Mouse (Mus musculus): ENCODE measurements around the gene Tcp11. TPM values are rescaled to one million over a fixed set of nuclear protein-coding genes. Genes with fewer than 3 reads are reported as not detected.

The Tcp11 gene
- total and polyA plus RNA-seq, 2 experiments from 2014 or later, result 0.15 TPM; not detected in 1

DNA sequence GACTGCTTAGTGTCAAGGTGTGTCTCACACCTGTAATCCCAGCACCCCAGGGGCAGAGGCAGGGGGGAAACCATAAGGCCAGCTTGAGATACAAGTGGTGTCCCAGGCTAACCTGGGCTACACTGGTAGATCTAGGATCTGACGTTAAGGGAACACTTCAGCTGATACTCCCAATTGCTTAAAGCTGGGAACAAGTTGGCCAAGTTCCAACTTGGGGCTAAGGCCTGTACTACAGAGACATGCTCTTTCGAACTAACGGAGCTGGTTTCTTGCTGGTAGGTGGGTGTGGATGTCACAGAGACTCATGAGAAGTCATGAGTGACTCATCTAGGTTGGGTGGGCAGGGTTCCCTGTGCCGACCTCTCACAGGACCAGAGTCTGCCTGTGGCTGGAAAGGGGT lies 13.1 kb downstream of the Tcp11 start:
- TF ChIP-seq EP300 (IDR thresholded peaks at IDR 0.05; ENCODE audit: low read depth) (no peak), CTCF (IDR thresholded peaks at IDR 0.05; ENCODE audit: low read depth) (no peak)
- ATAC-seq (ENCODE audit: insufficient read depth, low read depth), result no peak
- 63% methylated on average over 4 of the region's 4 CpGs for WGBS

DNA sequence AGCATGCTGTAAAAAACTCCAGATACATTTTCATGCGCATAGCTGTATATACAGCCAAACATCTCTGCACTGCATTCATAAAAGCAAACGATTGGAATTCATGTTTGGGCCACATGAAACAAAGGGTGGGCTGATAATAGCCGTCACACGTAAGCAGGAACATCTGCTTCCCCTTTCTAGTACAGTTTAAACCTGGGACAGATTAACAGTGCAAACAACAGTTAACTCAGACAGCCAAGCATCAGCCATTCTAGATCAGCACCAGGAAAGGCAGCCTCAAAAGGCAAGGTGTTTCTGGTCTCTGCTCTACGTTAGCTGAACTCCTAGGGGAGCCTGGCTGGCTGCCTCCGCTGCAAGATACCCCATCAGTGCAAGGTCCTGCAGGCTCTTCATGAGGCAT lies 17.3 kb downstream of the Tcp11 start:
- no peaks in the 10 kb centered on the region for H3K27me3 ChIP-seq (ENCODE audit: control insufficient read depth, insufficient read depth, low read length)
- 70% methylated on average over 6 of the region's 6 CpGs for WGBS

More for the DNA sequence above, 13.1 kb downstream of the Tcp11 start:
- Histone ChIP-seq H3K9me3 (replicated peaks; ENCODE audit: control insufficient read depth, low read length) (no peaks in the 10 kb centered on the region), H3K36me3 (replicated peaks; ENCODE audit: control insufficient read depth, insufficient read depth, low read length) (no peaks in the 10 kb centered on the region), H3K4me3 (ENCODE audit: low read depth, low read length) (no peak overlapping the region), H3K27ac (ENCODE audit: low read depth) (no peak overlapping the region), H3K9ac (replicated peaks; ENCODE audit: low read depth, low read length) (no peak overlapping the region), H3K27me3 (ENCODE audit: control insufficient read depth, insufficient read depth, low read length) (no peaks in the 10 kb centered on the region), H3K4me2 (ENCODE audit: low read depth, low read length) (no peak overlapping the region), H3K4me1 (ENCODE audit: control insufficient read depth, insufficient read depth) (no peaks in the 10 kb centered on the region)
- DNase-seq (ENCODE audit: low spot score), result no peak

GRCm38 (mm10) chr17:28062710-28063109 lies 17.7 kb downstream of the Tcp11 start:
- H3K27ac ChIP-seq (ENCODE audit: low read depth), result no peak overlapping the region
- ATAC-seq (ENCODE audit: insufficient read depth, low read depth) (no peak), DNase-seq (ENCODE audit: low spot score) (no peak)
- no peaks in the 10 kb centered on the region for H3K27me3 ChIP-seq (ENCODE audit: control insufficient read depth, insufficient read depth, low read length)
- H3K4me1 ChIP-seq (ENCODE audit: control insufficient read depth, insufficient read depth), result no peaks in the 10 kb centered on the region
- TF ChIP-seq EP300 (IDR thresholded peaks at IDR 0.05; ENCODE audit: low read depth), result no peak
- no peak for TF ChIP-seq CTCF (IDR thresholded peaks at IDR 0.05; ENCODE audit: low read depth)
- H3K9me3 ChIP-seq (replicated peaks; ENCODE audit: control insufficient read depth, low read length), result no peaks in the 10 kb centered on the region
- H3K9ac ChIP-seq (replicated peaks; ENCODE audit: low read depth, low read length), result no peak overlapping the region
- H3K4me3 ChIP-seq (ENCODE audit: low read depth, low read length), result no peak overlapping the region
- H3K4me2 ChIP-seq (ENCODE audit: low read depth, low read length), result no peak overlapping the region
- 89% methylated on average over 7 of the region's 7 CpGs for WGBS
- peaks cover 41% of the 10 kb centered on the region for H3K36me3 ChIP-seq (replicated peaks; ENCODE audit: control insufficient read depth, insufficient read depth, low read length)

More for the DNA sequence above, 17.3 kb downstream of the Tcp11 start:
- DNase-seq (ENCODE audit: low spot score) (no peak), ATAC-seq (ENCODE audit: insufficient read depth, low read depth) (no peak)
- Histone ChIP-seq H3K36me3 (replicated peaks; ENCODE audit: control insufficient read depth, insufficient read depth, low read length) (peaks cover 37% of the 10 kb centered on the region), H3K4me2 (ENCODE audit: low read depth, low read length) (no peak overlapping the region), H3K4me1 (ENCODE audit: control insufficient read depth, insufficient read depth) (no peaks in the 10 kb centered on the region), H3K4me3 (ENCODE audit: low read depth, low read length) (no peak overlapping the region), H3K9me3 (replicated peaks; ENCODE audit: control insufficient read depth, low read length) (no peaks in the 10 kb centered on the region), H3K9ac (replicated peaks; ENCODE audit: low read depth, low read length) (no peak overlapping the region), H3K27ac (ENCODE audit: low read depth) (no peak overlapping the region)
- no peak for TF ChIP-seq CTCF (IDR thresholded peaks at IDR 0.05; ENCODE audit: low read depth)
- no peak for TF ChIP-seq EP300 (IDR thresholded peaks at IDR 0.05; ENCODE audit: low read depth)

DNA sequence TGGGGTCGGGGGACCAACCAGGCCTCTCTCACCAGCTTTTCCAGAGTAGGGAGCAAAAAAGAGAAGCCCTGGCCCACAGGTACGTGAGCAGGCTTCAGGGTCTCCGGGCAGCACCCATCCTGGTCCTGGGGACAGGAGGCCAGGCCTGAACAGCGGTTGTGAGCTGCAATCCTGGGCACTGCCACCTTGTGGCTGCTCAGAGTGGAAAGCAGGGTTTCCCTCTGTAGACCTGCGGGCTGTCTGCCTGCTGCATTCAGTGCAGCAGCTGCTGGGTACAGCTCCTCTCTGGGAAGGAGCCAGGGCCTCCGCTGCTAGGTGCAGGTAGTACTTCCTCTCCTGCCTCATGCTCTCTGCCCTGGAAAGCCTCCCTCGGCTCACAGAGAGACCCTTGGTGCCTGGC lies 19.0 kb downstream of the Tcp11 start:
- Histone ChIP-seq H3K4me2 (ENCODE audit: low read depth, low read length) (no peak overlapping the region), H3K27me3 (ENCODE audit: control insufficient read depth, insufficient read depth, low read length) (no peaks in the 10 kb centered on the region), H3K9ac (replicated peaks; ENCODE audit: low read depth, low read length) (no peak overlapping the region), H3K36me3 (replicated peaks; ENCODE audit: control insufficient read depth, insufficient read depth, low read length) (peaks cover 53% of the 10 kb centered on the region), H3K4me1 (ENCODE audit: control insufficient read depth, insufficient read depth) (no peaks in the 10 kb centered on the region), H3K4me3 (ENCODE audit: low read depth, low read length) (no peak overlapping the region), H3K9me3 (replicated peaks; ENCODE audit: control insufficient read depth, low read length) (no peaks in the 10 kb centered on the region), H3K27ac (ENCODE audit: low read depth) (no peak overlapping the region)
- peak; percentile 63; the same call in 1 of the 2 replicates for ATAC-seq (ENCODE audit: insufficient read depth, low read depth)
- TF ChIP-seq CTCF (IDR thresholded peaks at IDR 0.05; ENCODE audit: low read depth) (peak; percentile 58), EP300 (IDR thresholded peaks at IDR 0.05; ENCODE audit: low read depth) (no peak)
- DNase-seq (ENCODE audit: low spot score), result peak; percentile 30
- WGBS, result 54% methylated on average over 7 of the region's 7 CpGs

- TF ChIP-seq EP300 (IDR thresholded peaks at IDR 0.05; ENCODE audit: low read depth) (no peak), CTCF (IDR thresholded peaks at IDR 0.05; ENCODE audit: low read depth) (no peak)
- Histone ChIP-seq H3K4me3 (ENCODE audit: low read depth, low read length) (no peak overlapping the region), H3K4me2 (ENCODE audit: low read depth, low read length) (no peak overlapping the region), H3K27me3 (ENCODE audit: control insufficient read depth, insufficient read depth, low read length) (no peaks in the 10 kb centered on the region), H3K9ac (replicated peaks; ENCODE audit: low read depth, low read length) (no peak overlapping the region), H3K27ac (ENCODE audit: low read depth) (no peak overlapping the region), H3K36me3 (replicated peaks; ENCODE audit: control insufficient read depth, insufficient read depth, low read length) (peaks cover 59% of the 10 kb centered on the region), H3K4me1 (ENCODE audit: control insufficient read depth, insufficient read depth) (no peaks in the 10 kb centered on the region), H3K9me3 (replicated peaks; ENCODE audit: control insufficient read depth, low read length) (no peaks in the 10 kb centered on the region)
- DNase-seq (ENCODE audit: low spot score) (no peak), ATAC-seq (ENCODE audit: insufficient read depth, low read depth) (no peak)
- WGBS, result 91% methylated on average over 11 of the region's 11 CpGs
Observed at GRCm38 (mm10) chr17:28060681-28061080, 19.8 kb downstream of the Tcp11 start.

DNA sequence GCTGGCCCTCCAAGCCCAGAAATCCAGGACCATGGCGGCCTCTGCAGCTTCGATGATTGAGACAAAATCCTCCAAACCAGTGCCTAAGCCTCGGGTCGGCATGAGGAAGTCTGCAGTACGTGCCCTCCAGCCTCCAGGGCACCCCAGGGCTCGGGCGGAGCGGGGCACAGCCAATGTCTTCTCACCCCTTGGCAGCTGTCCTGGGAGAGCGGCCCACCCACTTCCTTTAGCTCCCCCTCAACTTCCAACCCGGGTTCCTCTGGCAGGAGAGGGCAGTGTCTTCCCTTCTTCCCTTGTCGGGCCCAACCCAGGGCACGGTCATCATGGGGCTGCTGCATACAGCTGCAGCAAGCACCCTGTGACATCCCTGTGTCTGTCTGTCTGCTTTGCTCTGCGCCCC lies 22.1 kb downstream of the Tcp11 start:
- H3K4me1 ChIP-seq (ENCODE audit: control insufficient read depth, insufficient read depth), result no peaks in the 10 kb centered on the region
- 77% methylated on average over 13 of the region's 13 CpGs for WGBS
- no peak overlapping the region for H3K9ac ChIP-seq (replicated peaks; ENCODE audit: low read depth, low read length)
- TF ChIP-seq EP300 (IDR thresholded peaks at IDR 0.05; ENCODE audit: low read depth) (no peak), CTCF (IDR thresholded peaks at IDR 0.05; ENCODE audit: low read depth) (no peak)
- no peak for DNase-seq (ENCODE audit: low spot score)
- H3K9me3 ChIP-seq (replicated peaks; ENCODE audit: control insufficient read depth, low read length), result no peaks in the 10 kb centered on the region
- H3K4me2 ChIP-seq (ENCODE audit: low read depth, low read length), result no peak overlapping the region
- peaks cover 82% of the 10 kb centered on the region for H3K36me3 ChIP-seq (replicated peaks; ENCODE audit: control insufficient read depth, insufficient read depth, low read length)
- H3K27ac ChIP-seq (ENCODE audit: low read depth), result no peak overlapping the region
- ATAC-seq (ENCODE audit: insufficient read depth, low read depth), result no peak
- no peak overlapping the region for H3K4me3 ChIP-seq (ENCODE audit: low read depth, low read length)
- H3K27me3 ChIP-seq (ENCODE audit: control insufficient read depth, insufficient read depth, low read length), result no peaks in the 10 kb centered on the region

All from heart, postnatal 0 days (tissue).